Mouse (Mus musculus) right cerebral cortex, adult 2 months (tissue): ENCODE results near the gene Dcst1.
A peak's percentile ranks its signal among the peaks of the same experiment; 100 is the strongest.

Source experiments
- DNase-seq, 2 experiments: peaks; one replicate each; pipeline ENCODE4 v3.0.0; 2021 to 2022; ENCODE audit warnings: low spot score in 2 of 2

Dcst1 gene

DNA sequence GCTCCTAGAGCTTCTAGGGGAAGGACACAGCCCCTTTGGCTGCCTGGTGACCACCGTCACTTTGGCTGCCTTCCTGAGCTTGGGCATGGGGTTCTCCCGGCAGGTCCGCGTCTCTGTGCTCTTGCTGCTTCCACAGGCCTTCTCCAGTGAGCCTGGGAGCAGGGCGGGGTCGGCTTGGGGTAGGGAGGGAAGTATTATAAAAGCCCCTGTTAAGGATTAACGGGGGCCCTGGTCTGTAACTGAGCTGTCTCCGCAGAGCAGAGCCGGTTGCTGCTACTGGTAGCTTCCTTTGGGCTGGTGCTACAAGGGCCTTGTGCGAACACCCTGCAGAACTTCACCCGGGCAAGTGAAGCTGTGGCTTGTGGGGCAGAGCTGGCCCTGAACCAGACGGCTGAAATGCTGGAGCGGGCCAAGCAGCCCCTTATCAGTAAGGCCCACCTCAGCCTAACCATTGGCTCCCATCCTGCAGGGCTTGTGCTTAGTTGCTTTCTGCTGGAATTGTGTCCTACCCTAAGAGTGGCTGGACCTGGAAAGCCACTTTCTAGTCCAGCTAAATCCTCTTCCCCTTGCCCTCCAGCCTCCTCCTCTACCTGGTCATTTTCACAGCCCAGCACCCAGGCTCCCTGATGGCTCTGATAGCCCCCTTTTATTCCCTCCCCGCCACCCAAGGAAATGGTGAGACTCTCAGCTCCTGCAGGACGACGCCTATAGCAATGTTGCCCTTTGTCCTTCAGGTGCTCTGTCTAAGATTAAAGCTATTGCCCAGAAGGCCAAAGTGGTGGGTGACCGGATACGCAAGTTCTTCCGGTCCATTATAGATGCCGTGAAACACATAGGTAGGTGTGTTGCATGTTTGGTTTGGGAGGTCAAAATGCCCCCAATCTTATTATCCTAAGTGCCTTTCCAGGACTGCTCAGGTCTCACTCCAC lies 697 bp upstream of the Dcst1 start:
- no peak for DNase-seq

DNA sequence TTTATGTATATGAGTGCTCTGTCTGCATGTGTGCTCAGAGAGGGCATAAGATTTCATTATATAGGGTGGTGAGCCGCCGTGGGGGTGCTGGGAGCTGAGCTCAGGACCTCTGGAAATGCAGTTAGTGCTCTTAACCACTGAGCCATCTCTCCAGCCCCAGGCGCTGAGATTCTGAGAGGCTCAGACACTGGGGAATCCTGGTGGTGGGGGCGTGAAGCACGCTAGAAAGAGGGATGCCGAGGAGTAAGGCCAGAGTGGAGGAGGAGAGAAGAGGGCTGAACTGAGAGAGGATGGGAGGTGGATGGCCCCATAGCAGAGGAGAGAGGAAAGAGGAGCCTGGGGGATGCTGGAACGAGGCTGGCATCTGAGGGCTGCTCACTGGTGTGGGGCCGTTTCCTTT lies 422 bp downstream of the Dcst1 start:
- no peak for DNase-seq

DNA sequence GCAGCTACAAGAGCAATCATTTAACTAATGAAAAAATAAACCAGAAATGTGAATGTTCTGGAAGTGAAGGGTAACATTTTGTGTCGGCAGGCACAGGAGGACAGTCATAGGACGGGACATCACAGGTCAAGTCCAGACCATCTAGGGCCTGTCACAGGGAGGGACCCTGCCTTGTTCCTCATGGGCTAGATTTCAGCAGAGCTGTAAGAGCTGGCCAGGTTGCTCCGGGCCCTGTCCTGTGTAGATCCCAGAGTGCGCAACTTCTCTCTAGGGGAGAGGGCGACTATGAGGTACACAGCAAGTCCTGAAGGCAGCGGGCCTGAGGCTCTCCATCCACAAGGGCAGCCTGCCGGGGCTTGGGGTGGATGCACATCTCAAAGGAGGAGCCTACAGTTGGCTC lies 3.4 kb downstream of the Dcst1 start, which contains the start of gene Dcst2:
Gene Dcst2, plus strand, starts transcription at position 301 of the 400 bp plus-strand sequence.
- no peak for DNase-seq

DNA sequence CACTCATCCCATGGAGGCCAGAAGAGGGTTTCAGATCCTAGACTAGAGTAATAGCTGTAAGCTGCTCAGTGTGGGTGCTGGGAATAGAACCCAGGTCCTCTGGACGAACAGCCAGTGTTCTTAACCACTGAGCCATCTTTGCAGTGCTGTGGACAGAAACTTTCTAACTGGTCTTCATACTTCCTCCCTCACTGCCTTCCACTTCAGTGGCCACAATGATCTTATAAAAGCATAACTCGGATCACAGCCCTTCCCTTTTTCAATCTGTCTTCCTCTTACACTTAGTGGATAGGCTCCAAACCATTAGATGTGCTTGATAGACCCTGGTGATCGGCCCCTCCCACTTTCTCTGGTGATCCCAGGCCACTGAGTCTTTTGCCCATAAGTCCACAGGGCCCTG lies 4.8 kb downstream of the Dcst1 start:
- no peak for DNase-seq

DNA sequence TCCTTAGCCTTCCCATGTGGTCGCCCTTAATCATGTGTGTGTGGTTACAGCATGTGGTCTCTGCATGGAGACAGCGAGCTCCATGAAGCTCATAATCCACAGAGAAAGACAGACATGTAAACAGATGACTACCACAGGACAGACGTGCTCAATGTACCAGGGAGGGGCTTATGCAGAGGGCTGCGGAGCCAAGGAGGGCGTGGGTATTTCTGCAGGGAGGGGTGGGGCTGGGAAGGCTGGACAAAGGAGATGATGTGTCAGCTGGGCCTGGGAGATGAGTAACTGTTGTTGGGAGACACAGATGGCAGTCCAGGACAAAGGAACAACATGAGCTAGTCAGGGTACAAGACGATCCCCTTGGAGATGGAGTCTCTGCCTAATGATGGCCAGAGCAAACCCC lies 5.4 kb downstream of the Dcst1 start:
- no peak for DNase-seq

DNA sequence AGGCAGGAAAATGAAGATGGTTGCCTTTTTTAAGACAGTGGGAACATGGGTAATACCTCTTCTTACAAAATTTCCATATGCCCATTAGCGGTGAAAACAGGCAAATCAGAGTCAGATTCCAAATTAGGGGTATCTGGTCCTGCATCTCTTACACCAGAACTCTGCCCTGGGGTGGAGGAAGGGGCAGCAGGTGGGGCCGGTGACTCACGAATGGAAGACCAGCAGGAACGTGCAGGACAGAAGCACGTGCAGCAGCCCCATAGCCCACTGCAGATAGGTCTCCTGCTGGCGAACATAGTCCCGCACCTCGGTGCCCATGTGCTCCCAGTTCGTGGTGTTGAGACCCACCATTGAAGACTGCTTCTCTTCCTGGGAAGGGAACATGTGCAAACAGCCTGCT lies 9.0 kb downstream of the Dcst1 start:
- DNase-seq: no peak

DNA sequence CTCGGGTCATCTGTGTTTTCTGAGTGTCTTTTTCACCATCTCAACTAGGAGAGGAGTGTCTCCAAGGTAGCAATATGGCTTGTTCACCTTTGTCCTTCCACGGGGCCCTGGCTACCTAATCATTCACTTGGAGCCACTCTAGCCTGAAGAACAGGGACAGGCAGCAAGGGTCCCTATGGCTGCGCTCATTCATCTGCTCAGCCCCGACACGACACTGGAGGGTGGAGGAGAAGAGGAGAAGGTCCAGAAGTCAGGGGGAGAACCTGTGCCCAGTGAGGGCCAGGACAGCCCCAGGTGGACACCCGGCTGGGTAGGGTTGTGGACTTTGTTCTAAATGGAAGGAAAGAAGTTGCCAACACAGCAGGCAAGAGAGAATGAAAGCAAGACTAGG lies 9.5 kb downstream of the Dcst1 start:
- DNase-seq: no peak

DNA sequence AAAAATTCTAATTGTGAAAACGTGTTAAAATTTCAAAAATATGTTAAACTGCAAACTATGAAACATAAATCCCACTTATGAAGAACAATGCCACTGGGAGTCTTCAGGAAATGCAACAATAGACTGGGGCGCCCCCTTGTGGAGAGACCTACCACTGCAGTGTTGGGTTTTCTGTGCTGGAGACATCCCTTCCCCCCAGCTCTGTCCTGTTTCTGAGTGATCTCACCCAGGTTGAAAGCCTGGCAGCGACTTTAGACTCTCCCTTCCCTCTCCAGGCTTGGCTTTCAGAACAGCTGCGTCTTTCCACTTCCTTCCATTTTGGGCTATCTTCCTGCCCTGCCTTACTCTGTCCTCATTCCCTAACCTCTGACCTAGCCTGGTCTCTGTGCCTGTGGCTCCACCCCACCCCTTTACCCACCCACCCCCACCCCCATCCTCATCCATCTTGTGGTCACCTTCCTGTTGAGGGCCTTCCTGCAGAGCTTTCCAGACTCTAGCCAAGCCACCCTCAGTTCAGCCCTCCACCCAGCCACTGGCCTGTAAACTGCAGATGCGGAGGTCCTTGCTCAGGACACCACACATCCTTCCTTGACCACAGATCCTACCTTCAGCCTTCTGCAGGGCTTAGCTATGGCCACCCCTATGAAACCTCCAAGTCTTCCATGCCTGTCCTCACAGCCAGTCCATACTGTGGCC lies 10.1 kb downstream of the Dcst1 start:
- DNase-seq: peak; percentile 94

DNA sequence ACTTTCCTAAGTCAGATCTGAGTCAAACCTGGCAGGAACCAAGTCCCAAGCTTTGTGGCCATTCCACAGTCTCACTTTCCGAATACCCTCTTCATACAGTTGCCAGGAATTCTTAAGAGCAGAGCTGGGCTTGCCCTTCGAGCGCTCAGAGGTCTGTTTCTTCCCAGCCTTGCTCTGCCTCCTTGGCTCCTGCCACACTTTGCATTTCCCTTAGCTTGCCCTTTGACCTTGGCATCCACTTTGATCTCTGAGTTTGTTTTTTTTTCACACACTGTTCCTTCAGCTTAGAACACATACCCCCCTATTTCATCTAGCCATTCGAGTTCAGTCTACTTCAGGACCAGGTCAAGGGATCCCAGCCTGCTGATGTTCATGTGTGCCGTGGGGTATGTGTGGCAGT lies 13.8 kb downstream of the Dcst1 start:
- DNase-seq: no peak

DNA sequence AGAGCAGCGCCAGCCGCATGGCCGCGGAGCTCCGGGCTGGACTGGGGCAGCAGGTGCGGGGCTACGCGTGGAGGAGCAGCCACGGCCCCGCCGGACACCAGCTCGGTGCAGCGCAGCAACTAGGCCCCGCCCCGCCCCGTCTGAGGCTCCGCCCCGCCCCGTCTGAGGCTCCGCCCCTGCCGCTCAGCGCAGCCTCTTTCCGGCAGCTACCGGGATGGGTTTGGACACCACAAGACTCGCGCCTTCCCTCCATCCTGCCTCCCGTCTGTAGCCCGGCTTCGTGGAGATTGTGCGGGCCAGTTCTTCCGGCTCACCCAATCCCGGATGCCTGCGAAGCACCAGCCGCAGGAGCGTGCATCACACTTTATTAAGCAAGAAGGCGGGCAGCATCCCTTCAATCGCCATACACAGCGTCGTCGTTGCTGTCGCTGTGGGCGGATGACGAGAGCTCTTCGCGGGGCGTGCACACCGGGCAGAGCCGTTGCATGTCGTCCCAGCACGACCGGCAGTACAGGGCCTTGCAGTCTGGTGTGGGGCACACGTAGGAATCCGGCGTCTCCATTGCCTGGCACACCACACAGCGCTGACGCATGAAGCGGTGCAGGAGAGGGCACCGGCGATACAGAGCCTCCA lies 15.1 kb downstream of the Dcst1 start, which contains the start of gene Adam15:
Gene Adam15, minus strand, starts transcription at position 128 of the 633 bp plus-strand sequence.
- DNase-seq: peak; percentile 84 to 89

DNA sequence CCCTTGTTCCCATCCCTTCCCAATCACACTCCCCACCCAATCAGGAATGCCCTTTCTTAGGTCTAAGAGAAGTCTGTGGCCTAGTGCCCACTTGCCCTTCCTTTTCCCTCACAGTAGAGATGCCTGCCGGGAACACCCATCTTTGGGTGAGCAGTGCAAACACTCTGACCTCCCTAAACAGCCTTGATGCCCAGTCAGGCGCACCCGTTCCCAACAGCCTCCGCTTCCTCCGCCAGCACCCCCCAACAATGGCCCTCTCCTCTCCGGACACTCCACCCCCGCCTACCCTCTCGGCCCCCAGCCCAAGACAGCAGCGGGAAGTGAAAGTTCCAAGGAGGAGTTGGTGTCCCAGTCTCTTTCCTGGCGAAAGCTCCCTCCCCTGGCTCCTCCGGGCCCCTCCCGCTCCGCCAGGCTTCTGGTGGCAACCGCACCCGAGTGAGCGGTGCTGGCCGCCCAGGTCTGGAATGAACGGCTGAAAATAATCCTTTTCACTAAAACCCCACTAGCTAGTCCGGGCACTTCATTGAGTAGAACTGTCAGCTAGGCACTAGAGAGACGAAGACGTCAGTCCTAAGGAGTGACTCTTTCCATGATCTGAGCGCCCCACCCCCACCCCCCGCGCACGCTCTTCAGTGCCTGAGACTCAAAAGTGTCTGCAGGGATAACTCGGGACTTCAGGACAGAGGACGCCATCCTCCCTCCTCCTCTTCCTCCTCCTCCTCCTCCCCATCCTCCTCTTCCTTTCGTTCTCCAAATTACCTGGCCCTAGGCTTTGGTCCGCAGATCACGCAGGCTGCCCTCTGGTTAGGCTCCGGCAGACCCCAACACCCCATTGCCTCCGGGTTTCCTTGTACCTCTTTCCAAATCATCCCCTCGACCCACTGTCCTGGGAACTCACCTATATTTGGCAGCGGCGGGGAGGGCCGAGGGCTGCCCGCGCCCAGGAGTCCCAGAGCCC lies 15.9 kb downstream of the Dcst1 start:
- DNase-seq: peak in 1 of 2 experiments; percentile 27

DNA sequence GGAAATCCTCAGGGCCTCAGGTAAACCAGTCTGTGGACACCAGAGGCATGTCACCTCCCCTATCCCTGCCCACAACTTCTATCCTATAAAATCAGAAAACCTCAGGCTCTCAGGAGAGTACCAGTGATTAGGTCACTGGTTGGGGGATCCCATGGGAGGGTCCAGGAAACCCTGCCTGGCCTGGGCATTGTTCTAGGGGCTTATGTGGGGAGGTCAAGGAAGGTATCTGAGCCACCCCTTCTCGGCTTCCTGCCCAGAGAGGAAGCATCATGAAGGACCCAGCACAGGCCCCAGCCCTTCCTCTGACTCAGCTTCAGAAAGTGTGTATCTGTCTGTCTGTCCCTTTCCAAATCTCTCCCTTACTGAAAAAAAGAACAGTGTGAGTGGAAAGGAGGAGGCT lies 17.1 kb downstream of the Dcst1 start:
- DNase-seq: no peak

DNA sequence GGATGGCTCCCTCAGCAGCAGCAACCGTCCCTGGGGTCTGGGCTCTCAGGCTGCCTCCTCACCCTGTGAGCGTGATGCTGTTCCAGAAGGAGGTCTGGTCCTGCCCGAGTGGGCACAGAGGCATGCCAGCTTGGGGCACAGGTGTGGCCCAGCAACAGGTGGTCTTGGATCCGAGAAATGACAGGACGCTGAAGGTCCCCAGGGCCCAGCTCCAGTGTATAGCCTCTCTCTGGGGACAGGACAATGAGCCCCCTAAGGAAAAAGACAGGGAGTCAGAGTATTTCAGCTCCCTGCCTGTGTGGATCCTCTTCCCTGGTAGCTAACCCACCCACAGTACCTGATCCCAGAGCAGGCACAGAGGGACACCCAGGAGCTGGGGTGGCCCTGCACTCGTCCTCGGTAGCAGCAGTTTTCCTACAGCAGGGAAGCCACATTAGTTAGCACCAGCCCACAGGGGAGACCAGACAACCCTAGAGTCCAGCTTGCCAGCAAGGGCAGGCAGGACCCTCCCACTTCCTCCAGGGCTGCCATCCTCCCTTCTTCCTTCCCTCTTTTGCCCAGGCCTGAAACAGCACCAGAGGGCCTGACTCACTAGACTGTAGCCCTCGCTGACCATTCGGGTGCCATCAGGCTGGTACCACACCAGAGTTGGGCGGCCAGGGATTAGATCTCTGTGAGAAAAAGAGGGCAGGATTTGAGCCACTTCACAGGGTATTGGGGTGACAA lies 18.1 kb downstream of the Dcst1 start:
- DNase-seq: no peak

DNA sequence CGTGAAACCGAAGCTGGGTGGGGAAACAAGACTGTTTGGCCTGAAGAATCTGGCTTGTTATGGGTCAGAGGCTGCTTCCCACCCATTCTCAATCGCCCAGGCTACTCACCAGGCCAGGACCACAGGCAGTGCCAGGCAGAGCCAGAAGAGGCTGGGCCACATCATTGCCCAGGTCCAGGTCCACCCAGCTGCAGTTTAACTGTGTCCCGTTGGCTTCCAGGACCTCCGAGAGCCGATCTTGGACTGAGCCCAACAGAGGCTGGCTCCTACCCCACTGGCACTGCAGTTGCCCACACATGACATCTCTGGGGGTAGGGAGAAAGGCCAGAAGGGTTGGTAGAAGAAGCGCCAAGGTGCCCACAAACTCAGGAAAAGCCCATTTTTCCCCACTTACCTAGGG lies 21.8 kb downstream of the Dcst1 start:
- DNase-seq: no peak

DNA sequence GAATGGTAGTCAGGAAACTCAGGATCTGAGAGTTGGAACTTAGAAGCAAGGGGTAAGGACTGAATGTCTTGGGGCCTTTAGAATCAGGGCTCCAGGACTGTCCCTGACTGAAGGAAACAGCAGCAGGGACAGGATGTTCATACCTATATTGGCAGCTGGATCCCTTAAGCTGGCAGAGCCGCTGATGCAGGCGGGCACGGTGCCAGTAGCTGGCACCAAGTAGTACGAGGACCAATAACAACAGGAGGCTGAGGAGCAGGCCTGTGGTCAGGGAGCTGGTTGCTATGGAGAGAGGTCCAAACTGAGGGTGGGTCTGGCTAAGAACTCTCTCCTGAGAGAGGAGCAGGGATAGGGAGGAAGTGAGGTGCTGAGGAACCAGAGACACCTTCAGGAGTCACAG lies 23.3 kb downstream of the Dcst1 start:
- no peak for DNase-seq

DNA sequence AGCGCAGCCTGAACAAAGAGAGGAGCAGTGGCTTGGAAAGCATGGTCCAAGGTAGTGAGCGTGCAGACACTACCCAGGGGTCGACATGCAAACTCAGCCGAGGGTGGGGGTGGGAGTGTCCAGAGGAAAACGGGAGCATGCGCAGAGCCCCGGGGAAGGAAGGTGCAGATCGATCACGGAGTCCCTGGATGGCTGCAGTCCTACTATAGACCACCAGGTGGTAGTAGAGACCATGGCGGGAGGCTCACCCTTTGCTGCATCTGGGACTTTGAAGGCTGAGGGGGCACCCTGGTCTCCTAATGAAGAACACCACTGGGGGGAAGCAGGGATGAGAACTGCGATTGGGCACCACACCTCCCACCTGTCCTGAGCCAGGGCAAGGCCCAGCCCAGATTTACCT lies 24.6 kb downstream of the Dcst1 start:
- DNase-seq: peak; percentile 71 to 86

DNA sequence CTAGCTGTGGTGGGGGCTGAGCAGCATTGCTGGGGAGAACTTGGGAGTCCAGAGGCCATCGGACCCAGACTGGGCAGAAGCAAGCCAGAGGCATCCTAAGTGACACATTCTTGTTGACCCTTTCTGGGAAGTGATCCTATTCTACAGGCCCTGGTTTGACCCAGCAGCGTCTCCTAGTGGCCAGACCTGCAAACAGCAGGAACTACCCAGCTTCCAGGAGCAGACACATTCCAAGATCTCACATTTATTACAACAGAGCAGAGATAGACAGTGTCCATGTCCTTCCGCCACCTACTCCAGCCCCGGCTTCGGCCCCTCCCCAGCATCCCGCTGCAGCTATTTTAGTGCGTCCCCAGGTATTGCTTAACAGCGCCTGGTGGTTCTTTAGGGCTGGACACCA lies 25.6 kb downstream of the Dcst1 start:
- DNase-seq: peak; percentile 70 to 72

DNA sequence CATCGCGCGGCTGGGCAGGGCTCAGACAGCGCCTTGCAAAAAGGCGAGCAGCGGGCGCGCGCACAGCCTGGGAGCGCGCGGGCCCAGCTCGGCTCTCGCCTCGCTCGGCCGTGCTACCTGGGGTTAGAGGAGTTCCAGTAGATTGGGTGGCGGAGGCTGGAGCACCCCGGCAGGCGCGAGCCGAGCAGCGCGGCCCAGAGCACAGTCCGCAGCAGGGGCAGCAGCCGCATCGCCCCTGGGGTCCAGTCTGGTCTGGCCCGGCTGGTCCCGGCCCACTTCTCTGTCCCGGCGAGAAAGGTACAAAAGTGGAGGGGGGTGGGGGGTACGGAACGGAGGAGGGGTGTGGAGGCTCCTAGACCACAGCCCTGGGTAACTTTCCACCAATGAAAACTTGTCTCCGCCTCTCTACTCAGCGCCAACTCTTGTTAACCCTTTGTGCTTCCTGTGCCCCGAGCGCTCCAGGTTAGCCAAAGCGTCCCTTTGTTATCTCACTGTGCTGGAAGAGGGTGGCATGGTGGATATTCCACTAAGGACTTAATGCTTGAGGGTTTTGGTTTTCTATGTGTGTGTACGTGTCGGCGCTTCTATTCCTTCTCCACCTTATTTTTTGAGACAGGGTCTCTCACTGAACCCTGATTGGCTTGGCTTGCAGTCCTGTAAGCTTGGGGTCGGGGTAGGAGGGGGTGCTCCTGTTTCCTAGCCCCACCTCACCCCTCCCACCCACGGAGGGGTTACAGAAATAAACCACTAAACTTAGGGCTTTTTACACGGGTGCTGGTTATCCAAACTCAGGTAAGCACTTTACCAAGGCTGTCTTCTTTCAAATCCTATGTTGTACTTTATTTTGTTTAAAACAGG lies 27.1 kb downstream of the Dcst1 start, which contains the start of gene Efna4:
Gene Efna4, minus strand, starts transcription at position 308 of the 858 bp plus-strand sequence.
- DNase-seq: no peak

DNA sequence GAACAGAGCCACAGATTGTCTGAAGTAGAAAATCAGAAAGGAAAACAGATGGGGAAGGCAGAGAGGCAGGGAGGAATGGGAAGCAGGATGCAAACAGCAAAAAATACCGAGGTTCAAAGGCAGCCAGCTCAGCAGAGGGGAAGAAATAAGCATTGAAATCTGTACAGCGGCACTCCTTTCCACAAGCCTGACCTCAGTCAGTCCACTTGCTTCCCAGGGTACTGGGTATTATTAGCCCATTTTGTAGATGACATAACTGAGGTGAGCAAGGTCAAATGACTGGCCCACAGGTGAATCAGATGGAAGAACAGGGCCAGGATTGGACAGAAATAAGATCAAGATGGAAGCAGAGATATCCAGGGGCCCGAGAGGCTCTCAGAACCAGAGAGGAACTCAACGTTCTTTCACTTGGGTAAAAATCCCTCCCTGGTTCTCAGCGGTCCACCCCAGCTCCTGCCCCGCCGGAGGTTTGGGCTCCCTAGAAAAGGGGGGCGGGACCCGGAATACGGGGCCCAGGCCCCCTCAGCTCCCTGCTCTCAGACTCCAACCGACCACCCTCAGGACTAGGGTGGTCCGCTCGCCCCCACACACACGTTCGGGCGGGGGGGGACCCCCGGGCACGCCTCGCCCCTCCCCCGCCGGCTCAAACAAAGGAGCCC lies 27.9 kb downstream of the Dcst1 start:
- no peak for DNase-seq
